Mouse (Mus musculus) stomach, postnatal 0 days (tissue): ENCODE data around the gene Krt78. TPM values are rescaled to one million over a fixed set of nuclear protein-coding genes. Genes with fewer than 3 reads are reported as not detected.

Experiments
- ATAC-seq: fragments of 200-750 bp; cut with Nextera tagmentation; 2 replicates; pipeline ENCODE4 v1.8.0; 2017; ENCODE audit not compliant: low FRiP score, low TSS enrichment
- DNase-seq: peaks from one replicate; pipeline ENCODE4 v3.0.0-alpha.2; 2016; ENCODE audit warnings: low spot score
- H3K27ac ChIP-seq: fragments of 300-500 bp; sonication (generic); replicated peaks from 2 replicates; pipeline ENCODE4 v1.5.1; 2014; ENCODE audit warnings: mild to moderate bottlenecking, control low read depth
- H3K27me3 ChIP-seq: fragments of 300-500 bp; sonication (generic); 2 replicates; pipeline ENCODE4 v1.6.1; 2014; ENCODE audit warnings: low read length; ENCODE audit not compliant: control insufficient read depth, insufficient read depth
- H3K36me3 ChIP-seq: fragments of 300-500 bp; sonication (generic); 2 replicates; pipeline ENCODE4 v1.6.1; 2014; ENCODE audit warnings: low read length, mixed read lengths; ENCODE audit not compliant: control insufficient read depth, insufficient read depth
- H3K4me1 ChIP-seq: fragments of 300-500 bp; sonication (generic); replicated peaks from 2 replicates; pipeline ENCODE4 v1.6.1; 2014; ENCODE audit warnings: antibody characterized with exemption; ENCODE audit not compliant: control insufficient read depth, insufficient read depth
- H3K4me2 ChIP-seq: fragments of 300-500 bp; sonication (generic); replicated peaks from 2 replicates; pipeline ENCODE4 v1.6.1; 2014; ENCODE audit warnings: low read depth, mild to moderate bottlenecking, control low read depth, moderate library complexity
- H3K4me3 ChIP-seq: fragments of 300-500 bp; sonication (generic); 2 replicates; pipeline ENCODE4 v1.5.1; 2014; ENCODE audit warnings: low read depth, low read length, control low read depth
- H3K9ac ChIP-seq: fragments of 300-500 bp; sonication (generic); 2 replicates; pipeline ENCODE4 v1.6.1; 2014; ENCODE audit warnings: mild to moderate bottlenecking, low read length, control low read depth, mixed read lengths
- H3K9me3 ChIP-seq: fragments of 300-500 bp; sonication (generic); 2 replicates; pipeline ENCODE4 v1.6.1; 2016; ENCODE audit warnings: low read length; ENCODE audit not compliant: control insufficient read depth
- CTCF ChIP-seq: IDR thresholded peaks from 2 replicates; pipeline ENCODE4 v1.5.1; 2016; ENCODE audit warnings: antibody characterized with exemption, low read depth, mild to moderate bottlenecking, moderate library complexity
- EP300 ChIP-seq: optimal IDR thresholded peaks from 2 replicates; pipeline ENCODE3; 2016; ENCODE audit warnings: antibody characterized with exemption
- WGBS: fragments of 180-500 bp; shearing (Covaris S2); extraction: QIAGEN DNeasy Blood & Tissue Kit; methylation state at CpG from one replicate; pipeline ENCODE4 v1.1.7; 2014; 5-methylcytosine and 5-hydroxymethylcytosine counted together
- polyA plus RNA-seq: library from polyadenylated mRNA; unstranded; fragments of >200 nt; fragmentation: Nextera tagmentation; extraction: Ambion mirVana; gene quantifications from 2 replicates; pipeline ENCODE4 v1.2.1, GENCODE M21; 2015

Krt78 gene
- polyA plus RNA-seq, 1 experiment from 2014 or later = 49.3 TPM

DNA sequence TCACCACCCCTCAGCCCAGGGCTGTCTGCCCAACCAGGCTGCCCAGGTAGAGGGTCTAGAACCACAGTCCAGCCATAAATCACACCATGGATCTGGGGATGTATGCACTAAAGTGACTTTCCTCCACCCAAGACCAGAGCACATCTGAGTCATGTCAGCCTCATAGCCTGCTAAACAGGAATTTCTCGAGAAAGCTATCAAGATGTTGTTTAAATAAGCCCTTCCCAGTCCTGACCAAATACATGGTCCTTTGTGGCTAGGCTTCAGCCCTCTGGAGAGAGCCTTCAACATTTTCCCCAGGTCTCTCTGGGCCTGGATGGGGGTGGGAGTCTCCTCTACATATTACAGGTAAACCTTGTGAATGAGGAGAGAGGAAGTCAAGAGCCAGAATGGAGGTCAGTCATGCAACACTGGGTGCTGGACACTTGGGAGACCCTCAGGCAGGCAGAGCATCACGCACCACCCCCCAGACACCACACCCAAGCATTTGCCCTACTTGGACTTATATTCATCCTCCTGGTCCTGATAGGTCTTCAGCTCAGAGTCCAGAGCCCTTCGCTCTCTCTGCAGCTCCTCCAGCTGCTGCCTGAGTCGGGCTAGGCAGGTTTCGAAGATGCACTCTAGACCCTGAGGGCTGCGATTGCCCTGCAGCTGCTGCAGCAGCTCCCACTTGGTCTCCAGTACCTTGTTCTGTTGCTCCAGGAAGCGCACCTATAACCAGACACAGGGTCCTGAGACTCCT is 1.2 kb downstream of the Krt78 start:
- Histone ChIP-seq H3K27me3 (no peaks in the 10 kb centered on the region), H3K36me3 (no peaks in the 10 kb centered on the region), H3K9ac (peak overlapping the region; percentile 13; the same call in 1 of the 2 replicates), H3K4me3 (no peak overlapping the region), H3K4me1 (peaks cover 7% of the 10 kb centered on the region; the same call in 1 of the 2 replicates), H3K27ac (peak overlapping the region; percentile 92), H3K9me3 (no peaks in the 10 kb centered on the region), H3K4me2 (peak overlapping the region; percentile 25)
- 60% methylated on average over 7 of the region's 7 CpGs for WGBS
- ATAC-seq (peak; percentile 95), DNase-seq (peak; percentile 64)
- TF ChIP-seq EP300 (no peak), CTCF (no peak)

DNA sequence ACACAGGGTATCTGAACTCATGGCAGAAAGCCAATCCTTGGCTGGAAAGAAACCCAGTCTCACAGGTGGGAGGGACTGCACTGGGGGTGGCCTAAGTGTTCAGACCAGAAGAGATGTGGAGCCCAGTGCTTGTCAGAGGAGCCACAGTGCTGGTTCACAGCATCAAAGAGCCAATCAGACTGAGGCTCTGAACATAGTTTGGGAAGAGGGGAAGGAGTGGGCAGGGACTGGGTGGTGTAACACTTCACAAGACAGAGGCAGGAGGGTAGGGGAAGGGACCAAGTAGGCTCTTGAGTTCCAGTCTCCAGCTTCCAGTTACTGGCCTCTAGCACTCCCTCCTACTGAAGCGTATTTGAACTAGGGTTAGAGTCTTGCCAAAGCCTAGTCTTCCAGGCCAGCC is 8.7 kb downstream of the Krt78 start:
- 72% methylated on average over 1 of the region's 1 CpGs for WGBS
- Histone ChIP-seq H3K4me1 (no peaks in the 10 kb centered on the region; the same call in 1 of the 2 replicates), H3K4me2 (no peak overlapping the region), H3K4me3 (no peak overlapping the region), H3K36me3 (no peaks in the 10 kb centered on the region), H3K9ac (no peak overlapping the region), H3K9me3 (no peaks in the 10 kb centered on the region), H3K27me3 (no peaks in the 10 kb centered on the region), H3K27ac (no peak overlapping the region)
- DNase-seq (no peak), ATAC-seq (no peak)
- no peak for TF ChIP-seq CTCF

DNA sequence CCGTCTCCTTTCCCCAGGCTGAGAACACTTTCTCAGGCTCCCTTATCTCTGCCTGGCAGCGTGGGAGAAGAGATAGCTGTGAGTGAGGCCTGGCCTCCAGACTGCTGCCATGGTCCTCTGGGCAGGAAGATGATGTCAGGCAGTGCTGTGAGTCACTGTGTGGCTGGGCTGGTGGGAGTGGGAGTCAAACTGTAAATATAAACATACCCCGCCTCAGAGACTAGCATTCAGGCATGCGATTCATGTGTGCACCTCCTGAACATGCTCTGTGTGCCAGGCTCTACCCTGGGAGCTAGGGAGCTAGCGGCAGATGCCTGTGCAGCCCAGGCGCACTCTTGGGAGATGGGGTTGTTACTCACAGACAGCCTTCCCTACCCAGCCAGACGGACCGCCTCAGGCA is 12.1 kb downstream of the Krt78 start:
- 37% methylated on average over 8 of the region's 8 CpGs for WGBS
- Histone ChIP-seq H3K9me3 (no peaks in the 10 kb centered on the region), H3K36me3 (no peaks in the 10 kb centered on the region), H3K27ac (0 out of 2 replicates have a peak overlapping the region, but pooled peaks have one; percentile 13), H3K27me3 (no peaks in the 10 kb centered on the region), H3K9ac (no peak overlapping the region), H3K4me2 (no peak overlapping the region), H3K4me3 (no peak overlapping the region), H3K4me1 (no peaks in the 10 kb centered on the region; the same call in 1 of the 2 replicates)
- TF ChIP-seq EP300 (no peak), CTCF (no peak)
- peak; percentile 51; the same call in 1 of the 2 replicates for ATAC-seq
- peak; percentile 55 for DNase-seq

DNA sequence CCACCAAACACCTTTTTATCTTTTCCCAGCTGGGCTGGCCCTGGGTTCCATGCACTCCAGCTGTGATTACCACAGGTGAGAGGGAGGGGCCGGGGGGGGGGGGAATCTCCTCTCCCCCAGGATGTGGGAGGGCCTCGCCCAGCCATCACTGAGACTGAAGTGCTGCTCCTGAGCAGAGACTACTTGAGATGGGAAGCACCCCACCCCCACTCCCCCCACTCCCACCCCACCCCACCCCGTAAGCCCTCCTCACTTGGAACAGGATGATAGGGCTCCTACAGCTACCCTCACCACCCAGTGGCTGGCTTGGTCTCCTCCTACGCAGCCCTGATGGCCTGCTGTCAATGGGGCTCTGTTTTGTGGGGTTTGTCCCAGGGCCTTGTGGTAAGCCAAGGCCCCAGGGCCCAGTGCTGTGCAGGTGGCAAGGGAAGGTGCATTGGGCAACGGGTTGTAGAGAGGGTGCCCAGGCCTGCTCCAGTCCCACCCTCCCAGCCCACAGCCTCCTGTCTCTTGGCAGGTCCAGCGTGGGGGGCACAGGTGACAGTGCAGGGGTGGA is 13.7 kb downstream of the Krt78 start, which contains the start of gene Krt79:
TSS of gene Krt79 (minus strand) at position 51 of the 556 bp plus-strand sequence.
- H3K4me2 ChIP-seq = no peak within 1 kb of the TSS
- peak within 1 kb of the TSS; percentile 81 for H3K27ac ChIP-seq
- WGBS = 55% methylated on average over 5 of the region's 6 CpGs
- no peak within 1 kb of the TSS for H3K4me3 ChIP-seq
- no peaks in the 10 kb centered on the region for H3K9me3 ChIP-seq
- TF ChIP-seq CTCF (no peak), EP300 (no peak)
- ATAC-seq = no peak
- no peak for DNase-seq
- no peaks in the 10 kb centered on the region for H3K36me3 ChIP-seq
- no peaks in the 10 kb centered on the region for H3K27me3 ChIP-seq
- H3K4me1 ChIP-seq = no peaks in the 10 kb centered on the region; the same call in 1 of the 2 replicates
- 0 out of 2 replicates have a peak within 1 kb of the TSS, but pooled peaks have one; percentile 18 for H3K9ac ChIP-seq

DNA sequence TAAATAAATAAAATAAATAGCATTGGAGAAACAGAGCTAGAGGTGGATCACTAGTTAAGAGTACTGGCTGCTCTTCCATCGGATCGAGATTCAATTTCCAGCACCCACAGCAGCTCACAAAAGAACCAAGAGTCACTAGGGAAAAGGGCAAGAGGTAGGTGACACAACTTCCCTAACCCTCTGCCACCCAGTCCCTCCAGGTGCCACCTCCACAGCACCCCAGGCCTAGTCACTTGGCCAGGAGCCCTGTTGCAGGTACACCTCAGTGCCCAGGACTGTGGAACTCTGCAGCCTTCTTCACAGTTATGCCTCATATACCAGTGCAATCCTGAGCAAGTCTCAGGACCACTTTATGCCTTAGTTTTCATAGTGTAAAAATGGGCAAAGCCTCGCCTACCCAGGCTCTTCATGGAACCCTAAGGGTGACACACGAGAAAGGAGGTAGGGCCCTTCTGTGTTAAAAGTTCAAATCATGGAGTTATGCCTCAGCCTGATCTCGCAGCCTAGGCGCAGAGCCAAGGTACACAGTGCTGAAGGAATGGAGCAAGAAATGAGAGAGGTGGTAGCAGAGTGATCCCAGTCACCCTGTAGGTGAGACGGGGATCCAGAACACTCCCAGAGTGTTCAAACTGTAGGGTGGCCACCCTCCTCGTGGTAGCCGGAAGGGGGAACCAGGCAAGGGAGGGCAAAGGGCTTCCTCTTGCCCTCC is 15.3 kb downstream of the Krt78 start:
- Histone ChIP-seq H3K9ac (no peak overlapping the region), H3K27me3 (no peaks in the 10 kb centered on the region), H3K4me3 (no peak overlapping the region), H3K9me3 (no peaks in the 10 kb centered on the region), H3K27ac (peak overlapping the region; percentile 81), H3K36me3 (no peaks in the 10 kb centered on the region), H3K4me1 (no peaks in the 10 kb centered on the region; the same call in 1 of the 2 replicates), H3K4me2 (no peak overlapping the region)
- whole genome bisulfite sequencing = 46% methylated on average over 9 of the region's 9 CpGs
- no peak for TF ChIP-seq CTCF
- TF ChIP-seq EP300 = no peak
- ATAC-seq (peak; percentile 84), DNase-seq (peak; percentile 81)
